Mouse (Mus musculus): ENCODE data around the gene Prr3.

DNA sequence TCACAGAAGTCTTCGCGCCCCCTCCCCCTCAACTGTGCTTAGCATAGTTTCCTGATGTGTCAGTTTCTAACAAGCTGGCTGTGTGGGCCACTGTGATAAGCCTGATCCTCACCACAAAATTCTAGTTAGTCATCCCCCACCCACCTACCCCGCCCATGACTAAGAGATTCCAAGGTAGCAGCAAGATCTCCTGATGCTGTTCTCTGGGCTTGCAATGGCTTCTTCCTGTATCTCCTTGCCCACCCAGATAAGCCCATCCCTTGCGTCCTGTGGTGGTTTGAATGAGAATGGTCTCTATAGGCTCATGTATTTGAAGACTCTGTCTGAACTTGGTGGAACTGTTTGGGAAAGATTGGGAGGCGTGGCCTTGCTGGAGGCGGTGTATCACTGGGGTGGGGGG is 21.9 kb upstream of the Prr3 start:
- no peak for TF ChIP-seq CTCF (IDR thresholded peaks at IDR 0.05; ENCODE audit: low read depth)
- peak; percentile 92 for TF ChIP-seq EP300 (IDR thresholded peaks at IDR 0.05; ENCODE audit: low read depth)
